Mouse (Mus musculus): ENCODE data around the gene Zfp385b.

DNA sequence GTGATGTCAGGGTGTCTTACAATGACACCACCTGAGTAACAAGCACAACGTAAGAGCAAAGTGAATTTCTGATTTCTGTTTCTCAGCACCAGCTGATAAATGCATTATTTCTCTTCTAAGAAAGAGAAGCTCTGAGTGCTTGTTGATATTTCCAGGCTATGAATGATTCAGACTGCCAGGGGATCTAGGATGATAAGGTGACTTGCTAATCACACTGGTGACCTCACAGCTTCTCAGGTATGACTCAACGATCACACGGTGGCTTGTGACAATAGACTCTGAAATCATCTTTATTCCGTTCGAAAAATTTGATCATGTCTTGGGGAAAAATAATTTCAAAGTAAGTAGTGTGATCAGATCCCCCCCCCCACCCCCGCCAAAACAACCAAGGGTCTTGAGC lies 321.5 kb downstream of the Zfp385b start:
- TF ChIP-seq POLR2A (IDR thresholded peaks at IDR 0.05; ENCODE audit: extremely low read depth, insufficient read depth, low read length) (no peak), CTCF (IDR thresholded peaks at IDR 0.05; ENCODE audit: extremely low read depth, insufficient read depth, low read length) (no peak)

All from cortical plate, adult 2 months (tissue).